Mouse (Mus musculus) limb, embryonic 12.5 days (tissue): ENCODE results near the gene Tprkb. TPM values are rescaled to one million over a fixed set of nuclear protein-coding genes. Genes with fewer than 3 reads are reported as not detected.
A peak's percentile ranks its signal among the peaks of the same experiment; 100 is the strongest.
"Not testable (repeated sequence)": the region's sequence is repeated elsewhere in the genome, so short reads cannot be mapped to it uniquely, and the experiment has no call there.

Experiments used
- ATAC-seq: fragments of 200-750 bp; cut with Nextera tagmentation; 2 replicates; pipeline ENCODE4 v1.8.0; 2017; ENCODE audit warnings: low read depth, moderate TSS enrichment; ENCODE audit not compliant: insufficient number of reproducible peaks, insufficient read depth, low FRiP score, low TSS enrichment
- H3K27ac ChIP-seq: fragments of 300-500 bp; sonication (generic); 2 replicates; pipeline ENCODE4 v1.5.1; 2016; ENCODE audit warnings: mild to moderate bottlenecking, moderate library complexity
- H3K27me3 ChIP-seq: fragments of 300-500 bp; sonication (generic); 2 replicates; pipeline ENCODE4 v1.6.1; 2016; ENCODE audit warnings: mild to moderate bottlenecking, moderate library complexity
- H3K36me3 ChIP-seq: fragments of 300-500 bp; sonication (generic); 2 replicates; pipeline ENCODE4 v1.6.1; 2016; ENCODE audit warnings: mild to moderate bottlenecking, moderate library complexity
- H3K4me1 ChIP-seq: fragments of 300-500 bp; sonication (generic); replicated peaks from 2 replicates; pipeline ENCODE4 v1.6.1; 2016
- H3K4me2 ChIP-seq: fragments of 300-500 bp; sonication (generic); 2 replicates; pipeline ENCODE4 v1.6.1; 2016; ENCODE audit warnings: mild to moderate bottlenecking, moderate library complexity
- H3K4me3 ChIP-seq: fragments of 300-500 bp; sonication (generic); replicated peaks from 2 replicates; pipeline ENCODE4 v1.5.1; 2016; ENCODE audit warnings: mild to moderate bottlenecking
- H3K9ac ChIP-seq: fragments of 300-500 bp; sonication (generic); replicated peaks from 2 replicates; pipeline ENCODE4 v1.6.1; 2016; ENCODE audit warnings: mild to moderate bottlenecking, moderate library complexity
- H3K9me3 ChIP-seq: fragments of 300-500 bp; sonication (generic); 2 replicates; pipeline ENCODE4 v1.6.1; 2016; ENCODE audit warnings: mild to moderate bottlenecking, moderate library complexity
- WGBS: fragments of 180-500 bp; shearing (Covaris S2); methylation state at CpG from one replicate; pipeline ENCODE4 v1.1.7; 2016; 5-methylcytosine and 5-hydroxymethylcytosine counted together
- polyA plus RNA-seq: library from polyadenylated mRNA; unstranded; fragments of >200 nt; fragmentation: Nextera tagmentation; extraction: Ambion mirVana; gene quantifications from 2 replicates; pipeline ENCODE4 v1.2.1, GENCODE M21; 2016

Gene Tprkb
- polyA plus RNA-seq, 1 experiment from 2014 or later = 36.6 TPM

DNA sequence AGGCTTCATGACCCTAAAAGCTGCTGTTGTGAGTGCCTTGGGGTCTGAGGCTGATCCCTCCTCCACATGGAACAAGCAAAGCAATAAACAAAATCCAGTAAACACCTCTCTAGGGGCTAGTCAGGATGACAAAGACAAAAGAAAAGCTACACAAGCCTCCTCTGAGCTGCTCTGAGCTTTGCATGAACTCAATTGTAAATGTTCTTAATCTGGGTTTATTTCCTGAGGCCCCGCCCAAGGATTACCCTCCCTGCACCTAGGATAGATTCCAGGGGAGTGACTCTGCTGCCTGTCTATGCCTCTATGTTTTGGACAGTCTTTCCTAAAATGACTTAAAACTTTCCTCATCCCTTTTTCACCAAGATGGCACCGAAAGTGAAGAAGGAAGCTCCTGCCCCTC, 22.7 kb upstream of the Tprkb start:
- WGBS = 93% methylated on average over 2 of the region's 2 CpGs

DNA sequence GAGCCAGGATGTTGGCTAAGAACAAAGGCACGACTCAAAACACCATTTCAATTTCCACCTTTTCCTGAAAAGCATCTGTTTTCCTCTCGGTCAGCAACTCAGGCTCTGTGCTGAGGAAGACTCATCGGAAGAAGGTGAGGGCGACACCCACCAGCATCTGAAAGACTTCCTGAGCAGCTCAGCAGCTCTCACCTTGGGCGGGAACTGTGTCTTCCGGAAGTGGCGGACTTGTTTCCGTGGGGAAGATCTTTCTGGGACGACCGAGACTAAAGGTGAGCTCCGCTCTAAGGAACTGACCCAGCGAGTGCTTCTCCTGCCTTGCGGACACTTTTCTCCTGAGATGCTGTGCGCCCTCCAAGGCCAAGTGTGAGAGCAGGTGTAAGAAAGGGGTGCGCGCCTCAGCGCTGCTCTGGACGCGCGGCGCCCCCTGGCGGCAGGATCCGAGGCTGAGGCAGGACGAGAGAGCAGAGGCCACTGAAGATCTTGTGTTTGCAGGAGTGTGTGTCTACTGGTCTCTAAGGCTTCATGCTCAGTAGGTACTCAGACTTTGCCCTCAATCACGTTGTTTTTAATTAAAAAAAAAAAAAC, 16.5 kb upstream of the Tprkb start:
- not testable (repeated sequence) for H3K4me2 ChIP-seq, H3K27me3 ChIP-seq, H3K4me1 ChIP-seq, H3K9ac ChIP-seq, H3K36me3 ChIP-seq, ATAC-seq, H3K4me3 ChIP-seq, H3K27ac ChIP-seq
- whole genome bisulfite sequencing = 75% methylated on average over 25 of the region's 25 CpGs
- peaks cover 10% of the 10 kb centered on the region for H3K9me3 ChIP-seq

More for the DNA sequence above, 22.7 kb upstream of the Tprkb start:
- H3K36me3 ChIP-seq = no peaks in the 10 kb centered on the region
- H3K9me3 ChIP-seq = peaks cover 17% of the 10 kb centered on the region
- no peak overlapping the region for H3K27ac ChIP-seq
- H3K4me3 ChIP-seq = no peak overlapping the region
- no peaks in the 10 kb centered on the region for H3K27me3 ChIP-seq
- no peak overlapping the region for H3K4me2 ChIP-seq
- H3K4me1 ChIP-seq = no peaks in the 10 kb centered on the region
- no peak for ATAC-seq
- H3K9ac ChIP-seq = no peak overlapping the region

DNA sequence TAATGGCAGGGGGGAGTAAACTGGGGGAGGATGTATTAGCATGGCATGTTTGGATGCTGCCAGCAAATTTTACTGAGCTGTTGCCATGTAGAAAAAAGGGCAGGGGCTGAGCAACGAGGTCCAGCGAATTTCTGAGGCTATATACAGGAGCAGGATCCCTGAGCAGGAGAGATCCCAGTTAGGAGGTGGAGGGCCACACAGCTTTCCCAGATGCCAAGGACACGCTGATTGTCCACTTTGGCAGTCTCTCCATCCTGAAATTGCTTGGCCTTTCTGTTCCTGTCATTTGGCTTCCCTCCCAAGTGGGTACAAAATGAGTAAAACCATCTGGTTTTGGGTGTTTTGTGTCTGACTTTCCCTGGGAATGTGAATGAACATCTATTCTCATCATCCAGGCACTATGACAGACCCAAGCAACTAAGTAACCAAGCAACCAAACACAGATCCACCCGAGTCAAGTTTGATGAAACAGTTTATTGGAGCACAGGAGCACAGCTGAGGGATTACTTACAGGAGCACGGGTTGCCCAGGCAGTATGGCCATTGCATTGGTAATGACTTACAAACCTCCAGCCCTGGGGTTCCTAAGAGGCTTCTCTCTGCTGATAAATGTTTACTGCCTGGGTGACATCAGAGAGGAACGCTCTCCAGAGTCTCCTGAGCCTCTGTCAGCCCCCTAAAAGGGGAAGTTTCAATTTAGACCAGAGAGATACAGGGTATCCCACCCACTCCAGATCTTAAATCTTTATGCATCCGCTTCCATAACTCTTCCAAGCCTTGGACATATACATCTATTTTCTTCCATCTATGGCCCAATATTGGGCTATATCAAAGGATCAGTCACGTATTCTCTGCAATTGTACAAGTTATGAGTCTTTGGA, 12.8 kb upstream of the Tprkb start:
- not testable (repeated sequence) for H3K4me1 ChIP-seq, H3K36me3 ChIP-seq, H3K27ac ChIP-seq, H3K4me2 ChIP-seq, H3K27me3 ChIP-seq, H3K4me3 ChIP-seq, H3K9me3 ChIP-seq, ATAC-seq, H3K9ac ChIP-seq
- WGBS = 73% methylated on average over 6 of the region's 8 CpGs

DNA sequence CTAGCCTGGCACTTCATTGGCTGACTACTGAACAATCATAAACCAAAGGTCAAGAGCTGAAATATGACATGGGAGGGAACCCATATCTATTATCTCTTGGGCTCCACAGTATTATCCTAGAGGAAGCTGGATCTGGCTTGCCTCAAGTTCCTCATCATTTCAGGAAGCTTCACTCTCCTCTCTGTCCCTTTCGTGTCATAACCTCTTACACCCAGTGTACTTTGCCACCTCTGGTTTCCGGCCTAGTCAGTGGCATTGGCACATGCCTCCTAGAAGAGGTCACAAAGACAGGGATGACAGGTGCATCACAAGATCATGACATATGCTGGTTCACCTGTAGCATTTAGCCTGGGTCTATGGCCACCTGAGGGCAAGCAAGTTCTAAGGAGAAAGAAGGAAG, 9.4 kb upstream of the Tprkb start:
- H3K36me3 ChIP-seq = no peaks in the 10 kb centered on the region
- WGBS = 91% methylated on average over 2 of the region's 2 CpGs

DNA sequence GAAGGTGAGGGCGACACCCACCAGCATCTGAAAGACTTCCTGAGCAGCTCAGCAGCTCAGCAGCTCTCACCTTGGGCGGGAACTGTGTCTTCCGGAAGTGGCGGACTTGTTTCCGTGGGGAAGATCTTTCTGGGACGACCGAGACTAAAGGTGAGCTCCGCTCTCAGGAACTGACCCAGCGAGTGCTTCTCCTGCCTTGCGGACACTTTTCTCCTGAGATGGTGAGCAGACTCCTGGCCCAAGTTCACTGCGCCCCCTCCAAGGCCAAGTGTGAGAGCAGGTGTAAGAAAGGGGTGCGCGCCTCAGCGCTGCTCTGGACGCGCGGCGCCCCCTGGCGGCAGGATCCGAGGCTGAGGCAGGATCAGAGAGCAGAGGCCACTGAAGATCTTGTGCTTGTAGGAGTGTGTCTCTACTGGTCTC, 7.0 kb upstream of the Tprkb start, which contains the start of gene Nat8f4:
Gene Nat8f4 (minus strand): TSS at position 243 of the 420 bp plus-strand sequence.
- 19% methylated on average over 20 of the region's 20 CpGs for WGBS
- H3K4me3 ChIP-seq = peak within 1 kb of the TSS; percentile 24
- H3K9ac ChIP-seq, H3K27me3 ChIP-seq, H3K9me3 ChIP-seq, H3K36me3 ChIP-seq, H3K4me1 ChIP-seq, H3K27ac ChIP-seq: not testable (repeated sequence)
- ATAC-seq = peak; percentile 82; the same call in 1 of the 2 replicates
- peak within 1 kb of the TSS; percentile 42 for H3K4me2 ChIP-seq

More for the DNA sequence above, 9.4 kb upstream of the Tprkb start:
- no peak overlapping the region for H3K27ac ChIP-seq
- H3K27me3 ChIP-seq = no peaks in the 10 kb centered on the region
- no peaks in the 10 kb centered on the region for H3K4me1 ChIP-seq
- H3K4me3 ChIP-seq = no peak overlapping the region
- H3K9ac ChIP-seq = no peak overlapping the region
- ATAC-seq = no peak
- no peak overlapping the region for H3K4me2 ChIP-seq
- no peaks in the 10 kb centered on the region for H3K9me3 ChIP-seq

DNA sequence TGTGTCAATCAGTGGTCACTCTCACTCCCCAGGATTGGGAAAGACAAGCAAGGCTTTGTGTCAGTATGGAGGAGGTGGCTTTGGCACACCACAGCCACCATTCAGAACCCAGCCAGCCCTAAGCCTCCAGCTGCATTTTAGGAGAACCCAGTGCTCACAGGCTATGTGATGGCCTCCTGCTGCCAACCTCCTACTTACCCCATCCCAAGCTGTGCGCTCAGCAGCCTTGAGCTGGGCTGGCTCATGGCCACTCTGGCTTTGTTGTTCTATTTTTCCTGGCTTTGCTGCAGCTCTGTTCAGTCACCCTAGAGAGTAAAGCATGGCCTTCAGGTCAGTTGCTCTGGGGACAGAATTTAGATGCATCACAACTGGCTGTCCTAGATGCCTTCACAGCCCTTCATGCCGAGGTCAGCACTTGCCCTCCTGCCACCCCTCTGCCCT, 4.7 kb upstream of the Tprkb start:
- H3K27me3 ChIP-seq, H3K4me1 ChIP-seq, H3K4me2 ChIP-seq, H3K9me3 ChIP-seq, H3K36me3 ChIP-seq, ATAC-seq, H3K27ac ChIP-seq, H3K4me3 ChIP-seq, H3K9ac ChIP-seq: not testable (repeated sequence)
- WGBS = 78% methylated on average over 2 of the region's 2 CpGs

DNA sequence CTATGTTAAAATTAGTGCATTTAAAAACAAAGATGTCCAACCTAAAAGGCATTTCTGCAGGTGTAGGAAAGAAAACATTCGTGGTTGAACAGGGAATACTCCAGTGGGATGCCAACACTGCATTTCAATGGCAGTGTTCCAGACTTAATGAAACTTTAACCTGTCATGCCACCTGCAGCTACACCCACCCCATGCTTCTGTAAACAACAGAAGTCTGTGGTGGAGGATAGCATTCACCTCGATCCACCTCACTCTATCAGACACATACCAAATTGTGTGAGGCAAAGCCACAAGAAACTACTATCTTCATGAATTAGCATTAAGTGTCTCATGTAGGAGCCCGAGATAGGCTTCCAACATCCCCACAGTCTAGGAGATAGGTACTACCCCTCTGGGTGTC, 3.3 kb upstream of the Tprkb start:
- no peak for ATAC-seq
- H3K36me3 ChIP-seq = no peaks in the 10 kb centered on the region
- H3K4me1 ChIP-seq = no peaks in the 10 kb centered on the region
- H3K9me3 ChIP-seq = no peaks in the 10 kb centered on the region
- H3K9ac ChIP-seq = no peak overlapping the region
- H3K4me3 ChIP-seq = no peak overlapping the region
- 66% methylated on average over 3 of the region's 3 CpGs for WGBS
- H3K4me2 ChIP-seq = no peak overlapping the region
- no peak overlapping the region for H3K27ac ChIP-seq
- no peaks in the 10 kb centered on the region for H3K27me3 ChIP-seq

DNA sequence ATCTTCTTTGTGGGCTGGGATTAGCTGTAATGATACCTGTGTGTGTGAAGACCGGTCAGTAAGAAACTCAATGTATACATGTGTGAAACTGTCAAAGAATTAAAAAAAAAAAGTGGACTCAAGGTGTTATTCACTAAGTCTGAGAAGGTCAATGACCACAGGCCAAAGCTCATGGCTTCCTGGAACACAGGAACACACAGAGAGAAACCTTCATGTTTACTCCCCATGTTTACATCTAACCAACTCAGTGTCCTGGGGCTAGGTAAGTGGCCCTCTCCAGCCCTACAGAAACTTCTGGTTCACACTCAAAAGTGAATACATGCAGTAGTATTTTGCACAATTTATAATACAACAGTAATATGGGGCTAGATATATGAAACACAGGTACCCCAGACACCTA, 2.0 kb upstream of the Tprkb start:
- peaks cover under 1% of the 10 kb centered on the region; the same call in 1 of the 2 replicates for H3K4me1 ChIP-seq
- no peak overlapping the region for H3K4me2 ChIP-seq
- no peaks in the 10 kb centered on the region for H3K36me3 ChIP-seq
- no peak for ATAC-seq
- H3K9ac ChIP-seq = no peak overlapping the region
- no peak overlapping the region for H3K4me3 ChIP-seq
- WGBS = 91% methylated on average over 1 of the region's 1 CpGs
- H3K9me3 ChIP-seq = no peaks in the 10 kb centered on the region
- H3K27me3 ChIP-seq = no peaks in the 10 kb centered on the region
- H3K27ac ChIP-seq = no peak overlapping the region

DNA sequence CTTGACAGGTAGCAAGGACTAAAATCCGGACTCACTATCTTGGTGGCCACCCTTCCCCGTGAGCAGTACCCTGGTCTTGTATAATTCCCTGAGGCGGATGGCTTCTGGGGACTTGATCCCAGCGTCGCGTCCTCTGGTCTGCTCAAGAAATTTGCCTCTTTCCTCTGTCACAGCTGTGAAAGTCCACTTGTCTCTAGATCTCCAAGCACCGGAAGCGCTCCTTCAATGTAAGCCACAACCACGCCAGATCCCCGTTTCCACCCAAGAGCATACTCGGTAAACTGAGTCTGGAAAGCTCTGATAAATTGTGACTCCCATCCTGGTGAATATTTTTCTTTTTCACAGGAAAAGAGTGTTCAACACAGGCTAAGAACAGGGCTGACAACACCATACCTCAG, 3.5 kb downstream of the Tprkb start:
- H3K27me3 ChIP-seq = no peaks in the 10 kb centered on the region
- peaks cover 9% of the 10 kb centered on the region for H3K4me1 ChIP-seq
- 5% methylated on average over 11 of the region's 11 CpGs for WGBS
- peak overlapping the region; percentile 86 for H3K4me2 ChIP-seq
- H3K27ac ChIP-seq = peak overlapping the region; percentile 89
- no peaks in the 10 kb centered on the region for H3K9me3 ChIP-seq
- ATAC-seq = no peak
- peak overlapping the region; percentile 75 for H3K9ac ChIP-seq
- no peaks in the 10 kb centered on the region for H3K36me3 ChIP-seq
- peak overlapping the region; percentile 57 for H3K4me3 ChIP-seq

DNA sequence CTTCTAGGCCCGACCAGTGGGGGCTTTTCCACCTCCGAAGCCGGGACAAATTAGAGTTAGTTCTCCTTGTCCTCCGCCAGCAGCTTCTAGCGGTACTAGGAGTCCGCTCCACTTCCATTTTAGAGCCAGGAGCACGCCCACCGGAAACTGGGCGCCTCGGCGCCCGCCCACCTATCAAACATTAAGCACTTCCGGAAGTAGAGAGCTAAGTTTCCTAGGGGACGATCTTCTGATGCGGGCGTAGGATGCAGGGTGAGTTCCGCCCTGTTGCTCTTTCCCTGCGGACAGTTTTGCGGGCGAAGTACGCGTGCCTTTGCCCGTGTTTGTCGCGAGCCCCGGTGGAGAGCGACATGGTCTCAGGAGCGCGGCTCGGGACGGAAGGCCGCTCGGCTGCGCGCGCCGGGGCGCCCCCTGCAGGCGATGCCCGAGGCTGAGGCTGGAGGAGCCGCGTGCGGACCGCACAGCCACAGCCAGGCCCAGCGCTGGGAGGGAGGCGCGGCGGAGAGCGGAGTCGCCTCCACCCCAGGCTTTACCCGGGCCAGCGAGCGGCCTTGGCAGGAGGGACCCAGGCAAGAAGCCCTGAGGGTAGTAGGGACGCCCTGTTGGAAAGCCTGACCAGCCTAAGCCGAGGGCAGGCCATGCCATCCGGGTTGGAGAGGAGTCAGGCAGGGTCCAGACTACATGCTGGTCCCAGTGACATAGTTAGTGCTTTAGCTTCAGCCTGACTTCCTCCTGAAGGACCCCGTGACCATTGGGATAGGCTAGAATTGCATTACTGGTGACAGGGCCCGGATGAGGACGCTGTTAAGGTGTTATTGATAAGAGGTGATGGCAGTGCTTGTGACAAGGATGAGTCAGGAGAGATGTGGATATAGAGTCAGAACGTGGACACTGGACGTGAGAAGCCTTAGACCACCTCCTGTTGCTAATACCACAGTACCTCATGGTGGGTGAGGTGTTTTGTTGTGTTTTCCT, 4.2 kb downstream of the Tprkb start, which contains the start of gene Nat8f1:
Gene Nat8f1 (minus strand): TSS at position 149 of the 975 bp plus-strand sequence.
- H3K27me3 ChIP-seq = not testable (repeated sequence)
- 1% methylated on average over 61 of the region's 61 CpGs for WGBS

DNA sequence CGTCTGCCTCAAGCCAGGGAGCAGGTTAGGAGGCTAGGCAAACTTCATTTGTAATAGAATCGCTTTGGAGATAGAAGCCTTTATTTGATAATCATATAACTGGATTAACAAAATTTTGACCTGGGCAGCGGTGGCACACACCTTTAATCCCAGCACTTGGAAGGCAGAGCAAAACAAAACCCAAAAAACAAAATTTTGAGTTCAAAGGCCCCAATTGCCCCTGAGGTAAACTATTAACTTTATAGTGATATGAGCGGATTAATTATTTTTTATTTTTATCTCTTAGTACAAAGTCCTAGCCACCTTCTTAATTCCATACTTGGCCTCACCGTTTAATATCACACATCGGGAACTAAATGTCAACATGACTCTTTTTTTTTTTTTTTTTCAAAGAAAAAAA, 4.9 kb downstream of the Tprkb start:
- H3K9me3 ChIP-seq = no peaks in the 10 kb centered on the region
- 86% methylated on average over 6 of the region's 6 CpGs for WGBS
- peak overlapping the region; percentile 75 for H3K9ac ChIP-seq
- no peak for ATAC-seq
- H3K36me3 ChIP-seq = peaks cover 3% of the 10 kb centered on the region
- H3K4me1 ChIP-seq = peaks cover 9% of the 10 kb centered on the region
- no peaks in the 10 kb centered on the region for H3K27me3 ChIP-seq
- H3K4me3 ChIP-seq = peak overlapping the region; percentile 57
- H3K4me2 ChIP-seq = peak overlapping the region; percentile 86
- peak overlapping the region; percentile 89 for H3K27ac ChIP-seq

More for the DNA sequence above, 4.2 kb downstream of the Tprkb start, which contains the start of gene Nat8f1:
- H3K4me1 ChIP-seq, H3K9me3 ChIP-seq, H3K36me3 ChIP-seq: not testable (repeated sequence)
- peak; percentile 95 for ATAC-seq
- peak within 1 kb of the TSS; percentile 75 for H3K9ac ChIP-seq
- H3K4me3 ChIP-seq = peak within 1 kb of the TSS; percentile 57
- peak within 1 kb of the TSS; percentile 89 for H3K27ac ChIP-seq
- H3K4me2 ChIP-seq = peak within 1 kb of the TSS; percentile 86
